Mouse (Mus musculus) lung, adult 2 months (tissue): ENCODE measurements around the gene Hmga2. TPM values are rescaled to one million over a fixed set of nuclear protein-coding genes. Genes with fewer than 3 reads are reported as not detected.
A peak's percentile ranks its signal among the peaks of the same experiment; 100 is the strongest.

Experiments
- DNase-seq: peaks from one replicate; pipeline ENCODE4 v3.0.0; 2022
- H3K4me1 ChIP-seq: fragments of 200-500 bp; 2 replicates; pipeline ENCODE4 v1.6.1; 2011; ENCODE audit warnings: low read length; ENCODE audit not compliant: control insufficient read depth, insufficient read depth
- H3K4me3 ChIP-seq: fragments of 200-500 bp; replicated peaks from 2 replicates; pipeline ENCODE3; 2011; ENCODE audit warnings: low read depth, mild to moderate bottlenecking, control low read depth, low read length; ENCODE audit errors: extremely low read depth
- CTCF ChIP-seq: fragments of 200-500 bp; IDR thresholded peaks from 2 replicates; pipeline ENCODE4 v1.5.1; 2011; ENCODE audit warnings: mild to moderate bottlenecking, low read length, control low read depth; ENCODE audit not compliant: insufficient read depth
- POLR2A ChIP-seq: fragments of 200-500 bp; IDR thresholded peaks from 2 replicates; pipeline ENCODE4 v1.6.1; 2011; ENCODE audit warnings: low read depth, mild to moderate bottlenecking, control low read depth, low read length, borderline replicate concordance; ENCODE audit errors: extremely low read depth
- whole genome bisulfite sequencing: fragments of 180-500 bp; shearing (Covaris S2); methylation state at CpG from one replicate; pipeline ENCODE4 v1.1.7; 2018; 5-methylcytosine and 5-hydroxymethylcytosine counted together
- polyA plus RNA-seq: library from polyadenylated mRNA; depleted of rRNA; stranded (reverse); fragments of >200 nt; gene quantifications from 2 replicates; pipeline ENCODE4 v1.2.3, GENCODE M21; 2012

Hmga2 gene
- polyA plus RNA-seq, 1 experiment = not detected

DNA sequence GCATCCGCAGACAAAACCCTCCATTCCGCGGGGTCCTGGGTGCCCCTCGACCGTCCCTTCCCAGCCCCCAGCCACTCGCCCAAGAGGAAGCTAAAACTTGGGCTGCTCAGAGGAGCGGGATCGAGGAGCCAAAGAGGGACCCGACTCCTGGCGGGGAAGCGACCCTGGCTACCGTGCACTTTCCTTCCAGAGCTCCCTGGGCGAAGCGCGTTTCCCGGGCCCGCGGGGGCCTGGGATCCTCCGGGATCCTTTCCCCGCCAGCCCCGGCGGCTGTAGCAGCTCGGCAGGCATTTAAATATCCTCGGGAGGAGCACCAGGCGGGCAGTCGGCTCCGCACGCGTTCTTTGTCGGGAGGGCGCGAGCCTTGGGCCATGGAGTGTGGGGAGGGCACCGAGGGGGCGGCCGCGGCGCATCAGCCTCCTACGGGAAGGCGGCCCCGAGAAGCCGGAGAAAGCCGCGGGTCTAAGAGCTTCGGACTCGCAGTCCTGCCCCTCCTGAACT is 1.2 kb downstream of the Hmga2 start:
- DNase-seq = peak; percentile 10
- under 1% methylated on average over 42 of the region's 45 CpGs for WGBS
- TF ChIP-seq CTCF = no peak
- no peak for TF ChIP-seq POLR2A
- peaks cover 7% of the 10 kb centered on the region for H3K4me1 ChIP-seq
- H3K4me3 ChIP-seq = peak overlapping the region; percentile 37

DNA sequence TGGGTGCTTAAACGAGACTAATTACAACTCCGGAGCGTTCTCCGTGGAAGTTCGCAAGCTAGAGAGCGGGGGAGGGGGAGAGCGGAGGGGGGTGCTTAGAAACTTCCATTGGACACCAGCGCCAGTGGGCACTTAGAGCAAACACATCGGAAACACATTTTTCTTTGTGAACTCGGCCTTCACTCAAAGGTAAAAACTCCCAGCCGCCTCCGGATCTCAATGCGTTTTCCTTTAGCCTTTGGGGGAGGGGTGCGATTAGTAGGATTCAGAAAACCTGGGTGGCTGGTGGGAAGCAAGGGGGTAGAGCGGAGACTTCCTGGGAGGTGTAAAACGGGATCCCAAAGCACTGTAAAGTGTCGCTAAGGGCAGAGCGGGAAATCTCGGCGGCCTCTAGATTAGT is 2.0 kb downstream of the Hmga2 start:
- Histone ChIP-seq H3K4me1 (peaks cover 7% of the 10 kb centered on the region), H3K4me3 (no peak overlapping the region)
- 1% methylated on average over 20 of the region's 20 CpGs for WGBS
- TF ChIP-seq POLR2A (no peak), CTCF (no peak)
- peak; percentile 4 for DNase-seq

DNA sequence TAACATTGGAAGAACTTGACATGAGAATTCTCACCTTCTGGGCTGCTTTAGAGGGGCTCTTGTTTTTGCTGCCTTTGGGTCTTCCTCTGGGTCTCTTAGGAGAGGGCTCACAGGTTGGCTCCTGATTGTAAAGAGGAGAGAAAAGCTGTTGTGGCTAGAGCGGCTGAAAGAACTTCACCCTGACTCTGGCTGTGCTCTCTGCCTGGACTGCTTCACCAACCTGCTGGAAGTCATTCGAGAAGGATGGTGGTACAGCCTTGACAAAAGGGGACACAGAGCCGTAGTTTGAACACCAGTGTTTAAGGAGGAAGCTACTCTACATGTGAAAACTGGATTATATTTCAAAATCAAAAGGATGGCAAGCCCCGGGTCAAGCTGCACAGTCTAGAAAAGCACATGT is 3.1 kb downstream of the Hmga2 start:
- 61% methylated on average over 4 of the region's 4 CpGs for WGBS
- Histone ChIP-seq H3K4me1 (peaks cover 7% of the 10 kb centered on the region), H3K4me3 (no peak overlapping the region)
- DNase-seq = no peak
- TF ChIP-seq POLR2A (no peak), CTCF (no peak)

DNA sequence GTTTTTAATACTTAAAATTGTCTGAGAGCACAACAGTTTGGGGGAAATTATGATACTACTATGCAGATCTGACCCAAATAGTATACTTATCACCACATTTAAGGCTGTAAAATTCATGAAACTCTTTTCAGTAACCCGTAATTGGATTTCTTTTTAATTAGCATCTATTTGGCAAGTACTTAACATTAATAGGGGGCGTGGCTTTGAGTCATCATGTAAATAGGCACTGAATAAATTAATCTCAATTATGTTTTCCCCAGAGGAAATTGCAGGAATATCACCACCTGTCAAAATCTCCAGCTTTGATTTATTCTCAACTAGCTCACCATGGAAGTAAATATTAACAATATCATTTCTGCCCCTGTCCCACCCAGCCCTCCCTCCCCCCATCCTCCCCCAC is 3.7 kb downstream of the Hmga2 start:
- no peak for DNase-seq
- Histone ChIP-seq H3K4me1 (peaks cover 7% of the 10 kb centered on the region), H3K4me3 (no peak overlapping the region)
- 75% methylated on average over 2 of the region's 2 CpGs for WGBS
- TF ChIP-seq CTCF = no peak
- TF ChIP-seq POLR2A = no peak

DNA sequence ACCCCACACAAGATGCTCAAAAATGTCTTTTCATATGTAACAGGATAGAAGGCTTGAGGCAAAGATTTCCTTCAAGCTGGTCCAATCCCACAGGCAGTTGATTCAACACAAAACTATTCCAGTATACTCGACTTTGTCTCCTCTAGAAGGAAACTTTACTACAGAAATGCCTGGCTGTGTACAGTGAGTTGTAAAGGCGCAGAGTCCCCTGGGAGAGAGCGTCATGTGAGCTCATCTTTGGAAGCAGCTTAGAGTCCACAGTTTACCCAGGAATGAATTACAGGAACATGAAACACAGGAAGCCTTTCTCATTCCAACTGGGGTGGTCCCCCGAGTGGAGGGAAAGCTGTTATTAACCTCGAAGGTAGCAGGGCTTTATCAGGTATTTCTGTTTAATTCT is 11.1 kb downstream of the Hmga2 start:
- TF ChIP-seq CTCF (no peak), POLR2A (no peak)
- H3K4me3 ChIP-seq = no peak overlapping the region
- no peak for DNase-seq
- 52% methylated on average over 5 of the region's 5 CpGs for WGBS
- no peaks in the 10 kb centered on the region for H3K4me1 ChIP-seq

DNA sequence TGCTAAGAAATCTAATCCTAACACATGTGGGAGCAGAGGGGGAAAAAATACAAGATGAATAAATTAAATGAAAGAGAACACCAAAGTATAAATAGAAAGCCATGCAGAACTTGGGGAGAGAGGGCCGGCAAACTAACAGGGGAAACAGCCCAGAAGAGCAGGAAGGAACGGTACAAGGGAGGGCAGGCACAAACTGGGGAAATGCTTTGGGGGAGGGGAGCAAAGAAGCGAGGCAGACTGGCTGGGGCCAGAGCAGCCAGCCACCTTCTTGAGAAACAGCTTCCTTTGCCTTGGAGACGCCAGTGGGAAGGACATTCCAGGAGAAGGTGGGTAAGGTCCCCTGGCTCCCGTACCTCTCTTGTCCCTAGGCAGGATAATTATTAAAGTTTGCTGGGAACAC is 14.5 kb downstream of the Hmga2 start:
- DNase-seq = no peak
- TF ChIP-seq CTCF (no peak), POLR2A (no peak)
- H3K4me1 ChIP-seq = no peaks in the 10 kb centered on the region
- WGBS = 15% methylated on average over 5 of the region's 5 CpGs
- no peak overlapping the region for H3K4me3 ChIP-seq

DNA sequence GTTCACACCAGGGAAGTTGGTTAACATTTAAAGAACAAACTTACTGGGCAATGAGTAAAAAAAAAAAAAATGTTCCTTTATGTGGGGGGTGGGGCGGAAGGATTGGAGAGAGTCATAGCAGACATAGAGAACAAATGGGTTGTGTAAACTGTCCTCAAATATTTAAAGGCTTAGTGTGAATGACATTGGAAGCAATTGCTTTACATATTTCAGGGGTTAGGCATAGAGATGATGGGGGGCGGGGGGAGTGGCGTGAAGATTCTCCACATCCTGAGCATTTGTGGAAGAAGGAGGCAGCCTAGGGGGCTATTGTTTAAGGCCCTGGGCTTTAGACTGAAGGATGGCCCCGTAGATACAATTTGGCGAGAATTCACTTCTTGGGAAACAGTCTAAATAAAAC is 15.0 kb downstream of the Hmga2 start:
- TF ChIP-seq POLR2A (no peak), CTCF (no peak)

DNA sequence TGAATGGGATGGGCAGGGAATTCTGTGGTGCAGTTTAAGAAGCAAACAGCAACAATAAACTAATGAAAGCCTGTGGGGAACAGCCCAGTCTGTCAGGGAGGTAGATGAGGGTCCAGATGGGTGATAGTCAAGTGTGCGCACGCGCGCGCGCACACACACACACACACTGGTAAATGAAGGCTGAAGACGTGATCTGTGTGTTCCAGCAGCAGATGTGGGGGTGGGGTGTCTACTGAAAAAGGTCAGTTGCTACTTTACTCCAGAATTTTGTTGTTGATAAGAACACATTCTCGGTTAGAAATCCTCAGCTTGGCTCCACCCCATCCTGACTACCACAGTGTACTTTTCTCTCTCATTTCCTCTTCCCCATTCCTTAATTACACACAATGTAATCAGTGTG is 17.4 kb downstream of the Hmga2 start:
- no peak for DNase-seq
- H3K4me3 ChIP-seq = no peak overlapping the region
- TF ChIP-seq POLR2A = no peak
- TF ChIP-seq CTCF = no peak
- H3K4me1 ChIP-seq = no peaks in the 10 kb centered on the region
- WGBS = 86% methylated on average over 8 of the region's 8 CpGs

More for the DNA sequence above, 15.0 kb downstream of the Hmga2 start:
- no peak for DNase-seq
- Histone ChIP-seq H3K4me3 (no peak overlapping the region), H3K4me1 (no peaks in the 10 kb centered on the region)
- 69% methylated on average over 5 of the region's 5 CpGs for WGBS

DNA sequence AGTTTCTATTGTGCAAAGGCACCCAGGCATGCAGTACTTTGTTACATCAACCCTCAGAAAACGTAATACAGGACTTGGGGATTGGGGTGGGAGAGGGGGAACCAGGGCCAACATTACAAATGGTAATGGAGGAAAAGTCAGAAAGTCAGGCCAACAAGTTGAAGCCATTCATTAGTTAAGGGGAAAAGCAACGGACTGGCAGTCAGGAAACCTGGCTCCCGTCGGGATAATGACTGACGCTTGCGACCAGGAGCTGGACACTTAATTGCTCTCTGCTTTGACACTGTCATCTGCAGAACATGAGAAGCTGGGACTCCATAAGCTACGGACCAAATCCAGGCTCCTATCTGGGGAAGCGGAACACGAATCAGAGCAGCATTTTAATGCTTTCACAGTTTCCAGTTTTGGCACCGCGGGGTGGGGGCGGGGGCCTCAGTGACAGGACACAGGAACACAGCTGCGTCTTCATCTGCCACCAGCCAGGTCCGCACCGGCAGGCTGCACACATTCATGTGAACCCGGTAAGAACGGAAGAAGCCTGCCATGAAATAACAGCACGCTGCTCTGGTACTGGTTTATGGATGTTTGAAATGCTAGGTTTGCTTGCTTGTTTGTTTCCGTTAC is 26.5 kb downstream of the Hmga2 start:
- TF ChIP-seq CTCF = no peak
- no peak for TF ChIP-seq POLR2A
- 72% methylated on average over 19 of the region's 19 CpGs for WGBS
- H3K4me1 ChIP-seq = no peaks in the 10 kb centered on the region
- H3K4me3 ChIP-seq = no peak overlapping the region
- no peak for DNase-seq

DNA sequence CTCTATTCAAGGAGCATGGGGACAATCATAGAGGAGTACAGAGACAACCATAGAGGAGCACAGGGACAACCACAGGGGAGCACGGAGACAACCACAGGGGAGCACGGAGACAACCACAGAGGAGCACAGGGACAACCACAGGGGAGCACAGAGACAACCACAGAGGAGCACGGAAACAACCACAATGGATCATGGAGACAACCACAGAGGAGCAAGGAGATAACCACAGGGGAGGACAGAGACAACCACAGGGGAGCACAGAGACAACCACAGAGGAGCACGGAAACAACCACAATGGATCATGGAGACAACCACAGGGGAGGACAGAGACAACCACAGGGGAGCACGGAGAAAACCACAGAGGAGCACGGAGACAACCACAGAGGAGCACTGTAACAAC is 29.5 kb downstream of the Hmga2 start:
- Histone ChIP-seq H3K4me1 (no peaks in the 10 kb centered on the region), H3K4me3 (no peak overlapping the region)
- TF ChIP-seq POLR2A (no peak), CTCF (no peak)
- no peak for DNase-seq
- WGBS = 88% methylated on average over 6 of the region's 6 CpGs

DNA sequence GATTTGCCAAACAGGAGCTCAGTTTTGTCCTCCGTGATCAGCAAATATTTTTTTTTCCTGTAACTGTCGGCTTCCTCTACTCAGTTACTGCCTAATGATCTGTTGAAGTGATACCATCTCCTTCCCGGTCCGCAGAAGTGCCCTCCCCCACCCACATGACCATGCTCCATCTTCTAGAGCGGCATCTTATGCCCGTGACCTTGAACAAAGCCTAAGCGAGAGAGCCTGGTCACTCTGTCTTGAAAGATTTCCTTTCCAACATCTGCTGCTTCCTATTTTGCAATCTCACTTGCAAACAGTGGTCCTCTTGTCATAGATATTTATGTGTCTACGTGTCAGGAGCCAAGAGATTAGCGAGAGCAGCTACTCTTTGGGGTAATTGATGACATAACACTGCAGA is 30.1 kb downstream of the Hmga2 start:
- no peak overlapping the region for H3K4me3 ChIP-seq
- H3K4me1 ChIP-seq = no peaks in the 10 kb centered on the region
- 41% methylated on average over 9 of the region's 9 CpGs for WGBS
- DNase-seq = no peak
- TF ChIP-seq POLR2A = no peak
- TF ChIP-seq CTCF = no peak
